Mouse (Mus musculus) ES-CJ7 (cell line): ENCODE measurements around the gene Ak9.

Experiments
- DNase-seq: peaks from one replicate; pipeline ENCODE4 v3.0.0; 2011; ENCODE audit warnings: low read depth, low spot score

Ak9 gene

DNA sequence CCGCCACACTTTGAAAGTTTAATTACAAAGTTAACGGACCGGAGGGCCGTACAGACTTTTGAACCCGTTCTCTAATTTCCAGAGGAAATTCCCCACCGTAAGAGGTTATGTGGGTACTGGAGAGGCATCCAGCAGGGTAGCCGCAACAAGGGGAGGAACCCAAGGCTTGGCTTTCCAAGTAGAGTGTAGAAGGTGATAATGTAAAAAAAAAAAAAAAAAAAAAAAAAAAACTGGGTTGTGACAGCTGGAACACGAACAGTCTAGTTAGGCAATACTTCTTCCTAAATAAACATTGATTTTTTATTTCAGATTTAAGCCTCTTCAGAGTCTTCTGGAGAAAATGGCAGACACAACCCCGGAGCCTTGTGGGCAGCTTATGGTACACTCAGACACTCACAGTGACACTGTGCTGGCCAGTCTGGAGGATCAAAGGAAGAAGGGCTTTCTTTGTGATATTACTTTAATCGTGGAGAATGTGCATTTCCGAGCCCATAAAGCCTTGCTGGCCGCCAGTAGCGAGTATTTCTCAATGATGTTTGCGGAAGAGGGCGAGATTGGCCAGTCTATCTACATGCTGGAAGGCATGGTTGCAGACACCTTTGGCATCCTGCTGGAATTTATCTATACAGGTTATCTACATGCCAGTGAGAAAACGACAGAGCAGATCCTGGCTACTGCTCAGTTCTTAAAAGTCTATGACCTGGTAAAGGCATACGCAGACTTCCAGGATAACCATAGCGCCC lies 147.2 kb downstream of the Ak9 start:
- no peak for DNase-seq

DNA sequence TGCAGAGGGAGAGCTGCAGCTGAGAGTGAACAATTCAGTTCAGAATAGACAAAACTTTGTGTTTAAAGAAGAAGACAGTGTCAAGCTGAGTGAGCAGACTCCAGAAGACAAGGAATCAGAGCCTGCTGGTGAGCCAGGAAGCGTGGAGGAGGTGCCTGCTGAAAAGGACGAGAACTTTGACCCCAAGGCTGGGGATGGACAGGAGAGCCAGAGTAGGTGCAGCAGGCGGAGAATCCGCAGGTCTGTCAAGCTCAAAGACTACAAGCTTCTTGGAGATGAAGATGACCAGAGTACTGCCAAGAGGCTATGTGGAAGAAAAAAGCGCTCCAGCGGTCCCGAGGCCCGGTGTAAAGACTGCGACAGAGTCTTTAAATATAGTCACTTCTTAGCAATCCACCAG lies 147.9 kb downstream of the Ak9 start:
- DNase-seq = no peak

DNA sequence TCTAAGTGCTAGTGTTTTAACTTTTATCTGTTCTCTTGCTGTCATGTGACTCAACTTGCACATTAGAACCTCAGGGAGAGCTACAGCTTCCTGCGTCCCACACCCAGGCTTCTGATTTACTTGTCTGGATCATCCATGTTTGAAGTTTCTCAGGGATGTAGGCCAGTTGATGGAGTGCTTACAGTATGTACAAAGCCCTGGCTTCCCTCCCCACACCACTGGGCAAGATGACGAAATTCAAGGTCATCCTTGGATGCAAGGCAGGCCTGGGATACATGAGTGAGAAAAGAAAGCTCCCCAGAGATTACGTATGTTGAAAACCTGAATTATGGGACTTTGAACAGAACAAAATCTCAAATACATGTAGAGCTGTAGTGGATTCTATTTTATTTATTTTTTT lies 149.0 kb downstream of the Ak9 start:
- no peak for DNase-seq

- no peak for DNase-seq
Observed at GRCm38 (mm10) chr10:41459990-41460389, 156.2 kb downstream of the Ak9 start.

DNA sequence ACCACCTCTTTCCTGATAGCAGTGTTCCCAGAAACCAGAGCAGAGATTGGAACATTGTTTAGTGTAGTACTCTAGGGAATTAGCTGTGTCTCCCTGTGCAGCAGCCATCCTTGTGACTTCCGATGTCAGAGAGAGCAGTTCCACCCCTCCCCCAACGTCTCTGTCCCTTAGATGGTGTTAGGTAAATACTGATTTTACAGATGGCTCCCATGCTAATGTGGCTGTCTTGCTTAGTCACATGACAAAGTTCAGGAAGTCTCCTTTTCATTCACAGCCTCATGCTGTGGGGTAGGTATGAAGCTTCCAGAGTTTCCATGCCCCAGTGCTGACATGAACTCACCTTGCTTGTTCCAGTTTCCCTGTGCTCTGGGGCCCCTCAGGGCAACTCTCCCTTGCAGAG lies 156.7 kb downstream of the Ak9 start:
- peak; percentile 60 for DNase-seq

GRCm38 (mm10) chr10:41461057-41461722 lies 157.4 kb downstream of the Ak9 start:
- no peak for DNase-seq

DNA sequence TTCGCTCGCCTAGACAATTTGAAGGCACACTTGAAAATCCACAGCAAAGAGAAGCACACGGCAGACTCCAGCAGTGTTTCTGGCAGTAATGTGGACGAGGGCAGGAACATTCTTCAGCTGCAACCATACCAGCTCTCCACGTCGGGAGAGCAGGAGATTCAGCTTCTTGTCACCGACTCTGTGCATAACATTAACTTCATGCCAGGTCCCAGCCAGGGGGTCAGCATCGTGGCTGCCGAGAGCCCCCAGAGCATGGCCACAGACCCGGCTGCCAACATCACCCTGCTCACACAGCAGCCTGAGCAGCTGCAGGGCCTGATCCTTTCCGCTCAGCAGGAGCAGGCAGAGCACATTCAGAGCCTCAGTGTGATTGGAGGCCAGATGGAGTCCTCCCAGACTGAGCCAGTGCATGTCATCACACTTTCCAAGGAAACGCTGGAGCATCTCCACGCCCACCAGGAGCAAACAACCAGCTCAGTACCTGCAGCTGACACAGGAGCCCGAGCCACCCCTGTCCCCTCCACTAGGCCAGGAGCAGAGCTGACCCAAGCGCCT lies 160.7 kb downstream of the Ak9 start:
- peak; percentile 72 for DNase-seq

DNA sequence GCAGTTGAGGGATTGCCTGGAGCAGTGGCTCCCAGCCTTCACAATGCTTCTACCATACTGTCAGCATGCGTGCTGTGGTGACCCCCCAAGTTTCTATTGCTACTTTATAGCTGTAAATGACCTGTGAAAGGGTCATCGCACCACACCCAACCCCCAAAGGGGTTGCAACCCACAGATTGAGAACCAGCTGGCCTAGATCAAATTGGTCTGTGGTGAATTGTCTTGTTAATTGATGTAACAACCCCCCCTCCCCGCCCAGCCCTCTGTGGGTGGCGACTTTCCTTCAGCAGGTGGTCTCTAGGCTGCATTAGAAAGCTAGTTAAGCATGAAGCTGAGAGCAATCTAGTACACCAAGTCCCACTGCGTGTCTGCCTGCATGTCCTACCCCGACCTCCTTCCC lies 163.5 kb downstream of the Ak9 start:
- peak; percentile 96 for DNase-seq

DNA sequence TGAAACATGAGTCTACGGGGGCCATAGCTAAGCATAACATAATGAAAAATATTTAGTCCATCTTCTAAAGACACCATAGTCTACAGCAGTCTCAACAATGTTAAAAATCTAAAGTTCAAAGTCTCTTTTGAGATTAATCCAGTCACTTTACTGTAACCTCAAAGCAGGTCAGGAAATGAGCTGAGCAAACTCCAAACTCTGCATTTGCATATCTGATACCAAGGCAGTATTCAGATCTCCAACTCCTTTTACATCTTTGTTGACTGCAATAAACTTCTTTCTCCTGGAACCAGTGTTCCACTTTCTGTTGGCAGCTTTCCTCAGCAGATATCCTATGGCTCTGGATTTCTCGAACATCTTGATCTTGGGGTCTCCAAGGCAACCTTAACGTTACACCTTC lies 166.9 kb downstream of the Ak9 start:
- DNase-seq = no peak

DNA sequence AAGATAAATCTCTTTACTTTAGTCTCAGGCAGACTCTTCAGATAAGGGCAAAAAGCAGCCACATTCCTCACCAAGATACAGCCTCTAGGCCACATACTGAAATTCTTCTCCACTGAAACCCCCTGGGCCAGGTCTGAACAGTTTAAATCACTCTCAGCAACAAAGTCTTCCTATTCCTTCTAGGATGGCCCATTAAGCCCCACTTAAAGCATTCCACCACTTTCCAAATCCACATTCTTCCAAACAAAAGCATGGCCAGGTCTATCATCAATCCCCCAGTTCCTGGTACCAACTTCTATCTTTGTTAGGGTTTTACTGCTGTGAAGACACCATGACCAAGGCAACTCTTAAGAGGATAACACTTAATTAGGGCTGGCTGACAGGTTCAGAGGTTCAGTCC lies 168.8 kb downstream of the Ak9 start:
- peak; percentile 52 for DNase-seq

GRCm38 (mm10) chr10:41472962-41473481 lies 169.2 kb downstream of the Ak9 start:
- DNase-seq = peak; percentile 71

- DNase-seq = no peak
Observed at GRCm38 (mm10) chr10:41473782-41474468, 170.1 kb downstream of the Ak9 start.

DNA sequence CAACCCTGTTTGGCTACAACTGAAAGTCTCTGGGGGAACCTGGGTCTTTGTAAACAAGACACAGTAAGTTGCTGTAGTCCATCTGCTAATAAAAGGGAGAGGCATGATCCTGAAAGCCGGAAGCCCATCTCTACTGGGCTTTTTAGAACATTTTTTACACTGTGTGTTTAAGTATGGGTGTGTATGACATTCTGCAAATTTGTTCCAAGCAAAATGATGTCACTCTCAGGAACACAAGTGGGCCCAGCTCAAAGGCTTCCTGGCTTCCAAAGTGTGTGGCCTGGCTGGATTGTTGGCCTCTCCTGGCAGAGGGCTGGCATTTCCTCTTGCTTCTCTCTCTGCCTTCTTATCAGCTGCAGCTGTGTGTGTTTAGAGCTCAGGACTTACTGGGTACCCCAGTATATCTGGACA lies 171.2 kb downstream of the Ak9 start:
- DNase-seq = no peak

- DNase-seq = peak; percentile 64
Observed at GRCm38 (mm10) chr10:41476171-41477017, 172.6 kb downstream of the Ak9 start, which contains the start of gene Mical1. Gene Mical1 (plus strand): TSS chr10:41476314.

- DNase-seq = peak; percentile 31
Observed at GRCm38 (mm10) chr10:41477018-41477277, 173.2 kb downstream of the Ak9 start.

DNA sequence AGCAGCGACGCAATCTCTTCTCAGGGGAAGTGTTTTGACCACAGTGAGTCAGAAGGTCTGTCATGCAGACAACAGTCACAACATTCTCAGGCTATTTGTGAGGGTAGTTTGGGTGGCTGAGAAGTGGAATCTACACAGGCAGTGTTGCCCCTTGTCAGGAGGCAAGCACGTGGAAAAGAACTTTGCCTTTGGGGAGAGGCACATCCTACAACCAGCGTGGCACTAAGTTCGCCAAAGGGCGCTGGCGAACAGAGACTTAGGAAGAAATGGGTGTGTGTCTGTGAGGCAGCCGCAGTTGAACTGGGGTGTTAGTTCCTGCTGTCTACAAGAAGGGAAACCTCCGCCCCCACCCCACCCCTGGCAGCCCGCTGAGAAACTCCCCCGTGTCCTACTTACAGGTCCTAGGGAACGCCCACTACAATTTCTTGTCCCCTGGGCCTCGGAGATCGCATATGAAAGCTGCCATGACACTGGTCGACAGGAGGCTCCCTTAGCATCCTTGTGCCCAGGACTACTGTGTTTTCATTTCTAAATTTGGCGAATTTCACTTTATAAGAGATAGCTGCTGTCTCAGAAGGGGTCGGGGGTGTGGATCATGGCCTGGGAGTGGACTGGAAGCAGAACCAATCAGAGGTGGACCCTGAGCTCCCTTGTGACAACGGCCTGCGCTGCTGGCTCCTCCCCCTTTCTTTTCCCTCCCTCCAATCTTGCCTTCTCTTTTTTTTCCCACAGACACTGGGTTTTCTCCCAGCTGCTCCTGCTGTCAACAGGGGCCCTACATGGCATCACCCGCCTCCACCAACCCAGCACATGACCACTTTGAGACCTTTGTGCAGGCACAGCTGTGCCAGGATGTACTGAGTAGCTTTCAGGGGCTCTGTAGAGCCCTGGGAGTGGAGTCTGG lies 173.8 kb downstream of the Ak9 start:
- peak; percentile 73 for DNase-seq

DNA sequence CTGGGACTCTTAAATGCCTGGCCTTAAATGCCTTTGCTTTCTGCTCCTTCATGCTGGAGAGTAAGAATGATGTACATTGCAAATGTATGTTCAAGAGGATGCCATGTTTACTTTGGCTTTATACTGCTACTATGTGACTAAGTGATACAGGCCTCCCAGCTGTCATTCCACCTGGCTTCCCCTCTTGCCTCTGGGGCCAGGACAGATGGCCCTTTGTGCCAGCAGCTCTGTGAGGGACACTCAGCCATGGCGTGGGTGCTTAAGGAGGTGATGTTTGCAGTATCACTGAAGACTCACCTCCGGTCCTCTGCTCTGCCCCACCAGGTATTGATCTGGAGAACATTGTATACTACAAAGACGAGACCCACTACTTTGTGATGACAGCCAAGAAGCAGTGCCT lies 176.2 kb downstream of the Ak9 start:
- DNase-seq = no peak

- DNase-seq = peak; percentile 40
Observed at GRCm38 (mm10) chr10:41480938-41481880, 177.4 kb downstream of the Ak9 start.

GRCm38 (mm10) chr10:41482446-41482845 lies 178.7 kb downstream of the Ak9 start:
- DNase-seq = no peak
